Mouse (Mus musculus): ENCODE measurements at regions not wholly inside any gene's neighbourhood (a gene's known extent, or its start where the extent isn't known, plus 50 kb on each side); places are given as distances from the start of the nearest gene placed in this dataset.

DNA sequence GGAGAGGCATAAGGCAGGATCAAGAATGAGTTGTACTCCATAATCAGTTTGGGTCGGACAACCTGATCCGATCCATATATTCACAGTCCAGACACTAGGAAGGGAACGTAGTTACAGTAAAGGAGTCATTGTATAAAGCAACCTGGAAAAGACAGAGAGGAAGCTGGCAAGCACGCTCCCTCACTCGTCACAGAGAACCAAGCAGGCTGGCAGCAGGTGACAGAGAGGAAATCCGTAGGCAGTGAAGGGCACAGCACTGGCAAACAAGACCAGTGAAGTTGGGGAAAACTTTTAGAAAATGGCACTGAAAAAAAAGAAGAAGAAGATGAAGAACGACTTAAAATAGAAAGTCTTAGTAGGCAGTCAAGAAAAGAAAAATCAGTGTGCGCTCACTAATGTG, 90.9 kb upstream of the N6amt1 start:
- TF ChIP-seq POLR2A (IDR thresholded peaks at IDR 0.05; ENCODE audit: borderline replicate concordance, extremely low read depth, insufficient read depth, insufficient read length): no peak
- WGBS: 86% methylated on average over 8 of the region's 8 CpGs
- ATAC-seq (ENCODE audit: low FRiP score, low read depth): no peak

DNA sequence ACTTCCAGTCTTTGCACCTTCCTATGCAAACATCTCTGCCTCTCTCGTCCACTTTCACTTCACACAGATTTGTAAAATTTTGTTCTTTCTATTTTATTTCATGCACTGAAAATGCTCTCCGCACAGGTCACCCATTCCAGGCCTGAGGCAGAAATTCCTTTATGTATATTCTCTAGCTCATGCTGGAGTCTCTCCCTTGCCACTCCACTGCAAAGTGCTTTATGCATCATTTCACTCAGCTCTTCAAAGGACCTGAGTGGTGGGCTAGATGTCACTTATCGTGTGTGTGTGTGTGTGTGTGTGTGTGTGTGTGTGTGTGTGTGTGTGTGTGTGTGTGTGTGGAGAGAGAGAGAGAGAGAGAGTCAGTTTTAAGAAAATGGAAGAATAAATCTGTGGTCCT, 91.5 kb upstream of the N6amt1 start:
- peaks cover 7% of the 10 kb centered on the region; the same call in 1 of the 2 replicates for H3K4me1 ChIP-seq (ENCODE audit: control insufficient read depth, insufficient read depth, low read length)
- no peak overlapping the region for H3K4me3 ChIP-seq (replicated peaks; ENCODE audit: low read length)
- no peaks in the 10 kb centered on the region for H3K36me3 ChIP-seq (ENCODE audit: control insufficient read depth, insufficient read depth, low read length)
- H3K27me3 ChIP-seq (ENCODE audit: control insufficient read depth, insufficient read depth, low read length): no peaks in the 10 kb centered on the region
- DNase-seq (ENCODE audit: low spot score) (no peak), ATAC-seq (ENCODE audit: low FRiP score, low read depth) (no peak)
- no peak overlapping the region for H3K9ac ChIP-seq (ENCODE audit: low read depth, low read length, severe bottlenecking)
- no peak overlapping the region for H3K4me2 ChIP-seq (replicated peaks; ENCODE audit: low read depth, low read length, severe bottlenecking)
- no peak for TF ChIP-seq POLR2A (IDR thresholded peaks at IDR 0.05; ENCODE audit: borderline replicate concordance, extremely low read depth, insufficient read depth, insufficient read length)
- H3K27ac ChIP-seq (replicated peaks; ENCODE audit: low read depth, low read length): no peak overlapping the region
- H3K9me3 ChIP-seq (ENCODE audit: control insufficient read depth, low read length): no peaks in the 10 kb centered on the region
- 58% methylated on average over 3 of the region's 3 CpGs for WGBS

More for the DNA sequence above, 90.9 kb upstream of the N6amt1 start:
- H3K9ac ChIP-seq (ENCODE audit: low read depth, low read length, severe bottlenecking): no peak overlapping the region
- no peak overlapping the region for H3K4me2 ChIP-seq (replicated peaks; ENCODE audit: low read depth, low read length, severe bottlenecking)
- H3K36me3 ChIP-seq (ENCODE audit: control insufficient read depth, insufficient read depth, low read length): no peaks in the 10 kb centered on the region
- DNase-seq (ENCODE audit: low spot score): no peak
- H3K4me3 ChIP-seq (replicated peaks; ENCODE audit: low read length): no peak overlapping the region
- peaks cover 7% of the 10 kb centered on the region; the same call in 1 of the 2 replicates for H3K4me1 ChIP-seq (ENCODE audit: control insufficient read depth, insufficient read depth, low read length)
- H3K27ac ChIP-seq (replicated peaks; ENCODE audit: low read depth, low read length): no peak overlapping the region
- no peaks in the 10 kb centered on the region for H3K27me3 ChIP-seq (ENCODE audit: control insufficient read depth, insufficient read depth, low read length)
- H3K9me3 ChIP-seq (ENCODE audit: control insufficient read depth, low read length): no peaks in the 10 kb centered on the region

DNA sequence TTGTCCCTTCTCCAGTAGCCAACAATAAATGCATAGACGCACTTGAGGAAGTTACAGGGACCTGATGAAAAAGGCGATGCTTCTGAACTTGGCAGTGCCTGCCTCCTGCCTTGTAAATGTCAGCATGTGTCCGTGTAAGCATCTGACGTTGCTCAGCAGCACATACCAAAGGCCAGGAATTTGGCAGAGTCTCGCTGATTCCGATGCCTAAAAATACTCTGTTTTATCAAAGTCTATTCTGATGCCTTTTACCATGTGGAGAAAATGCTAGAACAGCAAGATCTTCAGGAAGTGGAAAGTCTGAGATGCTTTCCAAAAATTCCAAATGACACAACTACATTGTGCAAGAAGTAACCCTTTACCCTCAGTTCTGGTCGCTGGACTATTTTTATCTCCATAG, 92.5 kb upstream of the N6amt1 start:
- 24% methylated on average over 7 of the region's 7 CpGs for whole genome bisulfite sequencing
- no peak overlapping the region for H3K9ac ChIP-seq (ENCODE audit: low read depth, low read length, severe bottlenecking)
- H3K4me2 ChIP-seq (replicated peaks; ENCODE audit: low read depth, low read length, severe bottlenecking): no peak overlapping the region
- no peak for TF ChIP-seq POLR2A (IDR thresholded peaks at IDR 0.05; ENCODE audit: borderline replicate concordance, extremely low read depth, insufficient read depth, insufficient read length)
- H3K4me1 ChIP-seq (ENCODE audit: control insufficient read depth, insufficient read depth, low read length): peaks cover 7% of the 10 kb centered on the region; the same call in 1 of the 2 replicates
- H3K27ac ChIP-seq (replicated peaks; ENCODE audit: low read depth, low read length): no peak overlapping the region
- no peak overlapping the region for H3K4me3 ChIP-seq (replicated peaks; ENCODE audit: low read length)
- H3K9me3 ChIP-seq (ENCODE audit: control insufficient read depth, low read length): no peaks in the 10 kb centered on the region
- ATAC-seq (ENCODE audit: low FRiP score, low read depth) (peak; percentile 72), DNase-seq (ENCODE audit: low spot score) (peak; percentile 80)
- no peaks in the 10 kb centered on the region for H3K36me3 ChIP-seq (ENCODE audit: control insufficient read depth, insufficient read depth, low read length)
- H3K27me3 ChIP-seq (ENCODE audit: control insufficient read depth, insufficient read depth, low read length): no peaks in the 10 kb centered on the region

DNA sequence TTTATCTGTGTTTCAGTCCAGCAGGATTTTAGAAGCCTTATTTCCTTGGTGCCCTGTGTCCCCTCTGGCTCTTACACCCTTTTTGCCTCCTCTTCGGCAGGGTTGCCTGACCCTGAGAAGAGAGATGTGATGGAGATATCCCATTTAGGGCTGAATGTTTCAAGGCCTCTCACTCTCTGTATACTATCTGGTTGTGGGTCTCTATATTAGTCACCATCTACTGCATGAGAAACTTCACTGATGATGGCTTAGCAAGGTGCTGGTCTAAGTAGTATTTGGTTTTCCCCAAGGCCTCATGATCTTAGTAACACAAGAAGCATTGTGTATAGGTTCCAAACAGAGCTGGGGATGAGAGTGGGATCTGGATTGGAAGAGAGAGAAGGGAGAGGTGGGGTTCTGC, 99.2 kb upstream of the N6amt1 start:
- no peak for ATAC-seq (ENCODE audit: low FRiP score, low read depth)
- TF ChIP-seq POLR2A (IDR thresholded peaks at IDR 0.05; ENCODE audit: borderline replicate concordance, extremely low read depth, insufficient read depth, insufficient read length): no peak
- no peaks in the 10 kb centered on the region for H3K4me1 ChIP-seq (ENCODE audit: control insufficient read depth, insufficient read depth, low read length)
- no peak overlapping the region for H3K9ac ChIP-seq (ENCODE audit: low read depth, low read length, severe bottlenecking)
- no peak overlapping the region for H3K27ac ChIP-seq (replicated peaks; ENCODE audit: low read depth, low read length)
- no peak overlapping the region for H3K4me2 ChIP-seq (replicated peaks; ENCODE audit: low read depth, low read length, severe bottlenecking)
- H3K9me3 ChIP-seq (ENCODE audit: control insufficient read depth, low read length): no peaks in the 10 kb centered on the region
- no peak overlapping the region for H3K4me3 ChIP-seq (replicated peaks; ENCODE audit: low read length)
- no peaks in the 10 kb centered on the region for H3K36me3 ChIP-seq (ENCODE audit: control insufficient read depth, insufficient read depth, low read length)
- H3K27me3 ChIP-seq (ENCODE audit: control insufficient read depth, insufficient read depth, low read length): no peaks in the 10 kb centered on the region
- no peak for DNase-seq (ENCODE audit: low spot score)
- WGBS: 91% methylated on average over 1 of the region's 1 CpGs

DNA sequence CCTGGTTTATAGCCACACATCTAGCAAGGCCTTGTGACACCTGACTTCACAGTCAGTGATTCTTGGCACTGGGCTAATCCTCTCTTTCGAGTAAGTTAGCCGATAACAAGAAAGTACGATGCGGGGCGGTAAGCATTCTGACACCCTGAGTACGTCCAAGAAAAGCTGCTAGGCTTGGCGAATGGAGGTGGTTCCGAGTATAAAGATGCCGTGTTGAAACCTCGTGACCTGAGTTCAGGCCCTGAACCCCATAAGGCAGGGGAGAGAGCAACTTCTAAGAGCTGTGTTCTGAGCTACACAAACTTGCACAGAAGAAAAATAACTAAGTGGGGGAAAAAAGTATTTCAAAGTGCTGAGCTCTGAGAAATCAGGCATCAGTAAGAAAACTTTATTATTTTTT, 103.5 kb upstream of the N6amt1 start:
- Histone ChIP-seq H3K4me2 (replicated peaks; ENCODE audit: low read depth, low read length, severe bottlenecking) (no peak overlapping the region), H3K9ac (ENCODE audit: low read depth, low read length, severe bottlenecking) (no peak overlapping the region), H3K36me3 (ENCODE audit: control insufficient read depth, insufficient read depth, low read length) (no peaks in the 10 kb centered on the region), H3K4me1 (ENCODE audit: control insufficient read depth, insufficient read depth, low read length) (peaks cover 3% of the 10 kb centered on the region; the same call in 1 of the 2 replicates), H3K27ac (replicated peaks; ENCODE audit: low read depth, low read length) (no peak overlapping the region), H3K9me3 (ENCODE audit: control insufficient read depth, low read length) (no peaks in the 10 kb centered on the region), H3K4me3 (replicated peaks; ENCODE audit: low read length) (no peak overlapping the region), H3K27me3 (ENCODE audit: control insufficient read depth, insufficient read depth, low read length) (no peaks in the 10 kb centered on the region)
- ATAC-seq (ENCODE audit: low FRiP score, low read depth) (no peak), DNase-seq (ENCODE audit: low spot score) (no peak)
- WGBS: 77% methylated on average over 10 of the region's 10 CpGs
- no peak for TF ChIP-seq POLR2A (IDR thresholded peaks at IDR 0.05; ENCODE audit: borderline replicate concordance, extremely low read depth, insufficient read depth, insufficient read length)

DNA sequence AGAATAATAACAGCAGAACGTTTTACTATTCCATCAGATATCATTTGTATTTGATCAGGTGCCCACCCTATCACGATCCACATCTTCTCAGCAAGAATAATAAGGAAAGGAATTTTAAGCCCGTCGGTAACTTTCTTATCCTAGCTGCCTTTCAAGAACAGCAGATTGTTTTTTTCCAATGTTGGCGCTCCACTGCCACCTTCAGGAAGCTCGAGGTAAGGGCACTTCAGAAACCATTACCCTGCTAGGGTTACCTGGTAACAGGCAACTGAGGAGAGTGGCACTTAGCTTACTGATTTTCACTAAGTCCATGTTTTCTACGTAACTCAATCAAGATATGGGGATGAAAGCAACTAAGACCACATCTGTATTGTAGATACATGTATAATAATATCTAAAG, 104.1 kb upstream of the N6amt1 start:
- Histone ChIP-seq H3K9ac (ENCODE audit: low read depth, low read length, severe bottlenecking) (no peak overlapping the region), H3K4me3 (replicated peaks; ENCODE audit: low read length) (no peak overlapping the region), H3K9me3 (ENCODE audit: control insufficient read depth, low read length) (no peaks in the 10 kb centered on the region), H3K4me2 (replicated peaks; ENCODE audit: low read depth, low read length, severe bottlenecking) (no peak overlapping the region), H3K27me3 (ENCODE audit: control insufficient read depth, insufficient read depth, low read length) (no peaks in the 10 kb centered on the region), H3K36me3 (ENCODE audit: control insufficient read depth, insufficient read depth, low read length) (no peaks in the 10 kb centered on the region), H3K27ac (replicated peaks; ENCODE audit: low read depth, low read length) (no peak overlapping the region), H3K4me1 (ENCODE audit: control insufficient read depth, insufficient read depth, low read length) (peaks cover 3% of the 10 kb centered on the region; the same call in 1 of the 2 replicates)
- ATAC-seq (ENCODE audit: low FRiP score, low read depth) (no peak), DNase-seq (ENCODE audit: low spot score) (no peak)
- WGBS: 30% methylated on average over 7 of the region's 7 CpGs
- TF ChIP-seq POLR2A (IDR thresholded peaks at IDR 0.05; ENCODE audit: borderline replicate concordance, extremely low read depth, insufficient read depth, insufficient read length): no peak

Measured in limb, embryonic 14.5 days (tissue).